Mouse (Mus musculus) frontal cortex, postnatal 14 days (tissue): Measurements from ENCODE around the gene Mrgpra1.
"Not testable (repeated sequence)": the region's sequence is repeated elsewhere in the genome, so short reads cannot be mapped to it uniquely, and the experiment has no call there.

Experiments used
- DNase-seq, 2 experiments: peaks; one replicate each; pipeline ENCODE4 v3.0.0; 2022; ENCODE audit warnings: low spot score in 2 of 2

Gene Mrgpra1

GRCm38 (mm10) chr7:47354140-47354539, at the start of gene Mrgpra1:
TSS of gene Mrgpra1 (minus strand) at chr7:47354240.
- DNase-seq = no peak

- DNase-seq = no peak
Measured at GRCm38 (mm10) chr7:47401125-47401524, 47.1 kb upstream of the Mrgpra1 start.

GRCm38 (mm10) chr7:47348421-47348820, 5.6 kb downstream of the Mrgpra1 start:
- no peak for DNase-seq

- DNase-seq = no peak
Measured at GRCm38 (mm10) chr7:47345905-47346478, 8.0 kb downstream of the Mrgpra1 start.

- not testable (repeated sequence) for DNase-seq
Measured at GRCm38 (mm10) chr7:47341887-47342286, 12.2 kb downstream of the Mrgpra1 start.

- not testable (repeated sequence) for DNase-seq
Measured at GRCm38 (mm10) chr7:47341389-47341788, 12.7 kb downstream of the Mrgpra1 start.

- DNase-seq = no peak
Measured at GRCm38 (mm10) chr7:47318299-47318698, 35.7 kb downstream of the Mrgpra1 start.

GRCm38 (mm10) chr7:47312289-47312688, 41.8 kb downstream of the Mrgpra1 start:
- DNase-seq = no peak

- DNase-seq = no peak
Measured at GRCm38 (mm10) chr7:47309855-47310254, 44.2 kb downstream of the Mrgpra1 start.

GRCm38 (mm10) chr7:47304661-47305060, 49.4 kb downstream of the Mrgpra1 start:
- not testable (repeated sequence) for DNase-seq

- not testable (repeated sequence) for DNase-seq
Measured at GRCm38 (mm10) chr7:47299612-47300011, 54.4 kb downstream of the Mrgpra1 start.
